Mouse (Mus musculus): ENCODE measurements at regions not wholly inside any gene's neighbourhood (a gene's known extent, or its start where the extent isn't known, plus 50 kb on each side); places are given as distances from the start of the nearest gene placed in this dataset.

- ChIA-PET POLR2A (interaction anchor here in 1 of 4 experiments (0.7 to 1.1 kb wide), 2 partner anchors 36 to 191 kb away, joined by 3 to 4 read pairs; no protein-coding TSS in a partner anchor), CTCF (no interaction called here)
Measured at GRCm38 (mm10) chr1:181293079-181293865, 59.2 kb upstream of the Cnih3 start.

GRCm38 (mm10) chr1:181295651-181296050 lies 56.8 kb upstream of the Cnih3 start:
- ChIA-PET POLR2A (interaction anchor here in 1 of 4 experiments (0.9 kb wide), 1 partner anchor 128 kb away, joined by 3 read pairs; no protein-coding TSS in a partner anchor), CTCF (no interaction called here)

- ChIA-PET CTCF (interaction anchor here in 1 of 4 experiments (0.8 kb wide), 1 partner anchor 96 kb away, joined by 4 read pairs; no protein-coding TSS in a partner anchor), POLR2A (interaction anchor here in 1 of 4 experiments (0.6 kb wide), 1 partner anchor 128 kb away, joined by 3 read pairs; no protein-coding TSS in a partner anchor)
Measured at GRCm38 (mm10) chr1:181298063-181298462, 54.4 kb upstream of the Cnih3 start.

GRCm38 (mm10) chr1:181299075-181299665 lies 53.3 kb upstream of the Cnih3 start:
- POLR2A ChIA-PET, result no interaction called here
- CTCF ChIA-PET, result interaction anchor here in 1 of 4 experiments (0.7 kb wide), 1 partner anchor 80 kb away, joined by 4 read pairs; no protein-coding TSS in a partner anchor

GRCm38 (mm10) chr1:181299826-181300225 lies 52.6 kb upstream of the Cnih3 start:
- ChIA-PET CTCF (no interaction called here), POLR2A (no interaction called here)

- POLR2A ChIA-PET, result no interaction called here
- CTCF ChIA-PET, result no interaction called here
Measured at GRCm38 (mm10) chr1:181302151-181302550, 50.3 kb upstream of the Cnih3 start.
